Mouse (Mus musculus): ENCODE measurements around the gene Ifna14. TPM values are rescaled to one million over a fixed set of nuclear protein-coding genes. Genes with fewer than 3 reads are reported as not detected.

Gene Ifna14
- not detected for polyA plus RNA-seq (2014; fragmentation: Illumina TruSeq; extraction: RNeasy Lipid Tissue Mini Kit (QIAGEN cat#74804); ENCODE audit: low read depth, low replicate concordance)

GRCm38 (mm10) chr4:88571698-88572097, at the start of gene Ifna14:
Gene Ifna14, minus strand, starts transcription at chr4:88571798.

GRCm38 (mm10) chr4:88603276-88603675, 31.7 kb upstream of the Ifna14 start, which contains the start of gene Ifna12:
Gene Ifna12, minus strand, starts transcription at chr4:88603376.

GRCm38 (mm10) chr4:88592285-88592684, 20.7 kb upstream of the Ifna14 start, which contains the start of gene Ifna9:
Gene Ifna9, minus strand, starts transcription at chr4:88592385.

GRCm38 (mm10) chr4:88558145-88558544, 13.5 kb downstream of the Ifna14 start, which contains the start of gene Ifna15:
Gene Ifna15, minus strand, starts transcription at chr4:88558245.

GRCm38 (mm10) chr4:88522674-88523073, 48.9 kb downstream of the Ifna14 start, which contains the start of gene Ifnb1:
Gene Ifnb1, minus strand, starts transcription at chr4:88522774.

Other genes starting within 250 kb of the Ifna14 start
- gene Hacd4, start 132.9 kb downstream of the Ifna14 start, polyA plus RNA-seq (2014; fragmentation: Illumina TruSeq; extraction: RNeasy Lipid Tissue Mini Kit (QIAGEN cat#74804); ENCODE audit: low read depth, low replicate concordance): 3.7 TPM
- not detected for gene Ifnb1, start 49.0 kb downstream of the Ifna14 start, polyA plus RNA-seq (2014; fragmentation: Illumina TruSeq; extraction: RNeasy Lipid Tissue Mini Kit (QIAGEN cat#74804); ENCODE audit: low read depth, low replicate concordance)
- gene Ifna15, start 13.6 kb downstream of the Ifna14 start, polyA plus RNA-seq (2014; fragmentation: Illumina TruSeq; extraction: RNeasy Lipid Tissue Mini Kit (QIAGEN cat#74804); ENCODE audit: low read depth, low replicate concordance): not detected
- not detected for gene Ifna9, start 20.6 kb upstream of the Ifna14 start, polyA plus RNA-seq (2014; fragmentation: Illumina TruSeq; extraction: RNeasy Lipid Tissue Mini Kit (QIAGEN cat#74804); ENCODE audit: low read depth, low replicate concordance)
- gene Ifna12, start 31.6 kb upstream of the Ifna14 start, polyA plus RNA-seq (2014; fragmentation: Illumina TruSeq; extraction: RNeasy Lipid Tissue Mini Kit (QIAGEN cat#74804); ENCODE audit: low read depth, low replicate concordance): not detected
- not detected for gene C87499, start 62.6 kb upstream of the Ifna14 start, polyA plus RNA-seq (2014; fragmentation: Illumina TruSeq; extraction: RNeasy Lipid Tissue Mini Kit (QIAGEN cat#74804); ENCODE audit: low read depth, low replicate concordance)
- not detected for gene Ifna13, start 72.7 kb upstream of the Ifna14 start, polyA plus RNA-seq (2014; fragmentation: Illumina TruSeq; extraction: RNeasy Lipid Tissue Mini Kit (QIAGEN cat#74804); ENCODE audit: low read depth, low replicate concordance)
- gene Ifna16, start 105.1 kb upstream of the Ifna14 start, polyA plus RNA-seq (2014; fragmentation: Illumina TruSeq; extraction: RNeasy Lipid Tissue Mini Kit (QIAGEN cat#74804); ENCODE audit: low read depth, low replicate concordance): not detected
- not detected for gene Ifna2, start 112.1 kb upstream of the Ifna14 start, polyA plus RNA-seq (2014; fragmentation: Illumina TruSeq; extraction: RNeasy Lipid Tissue Mini Kit (QIAGEN cat#74804); ENCODE audit: low read depth, low replicate concordance)
- not detected for gene Ifnab, start 119.6 kb upstream of the Ifna14 start, polyA plus RNA-seq (2014; fragmentation: Illumina TruSeq; extraction: RNeasy Lipid Tissue Mini Kit (QIAGEN cat#74804); ENCODE audit: low read depth, low replicate concordance)
- not detected for gene Gm26566, start 150.0 kb upstream of the Ifna14 start, polyA plus RNA-seq (2014; fragmentation: Illumina TruSeq; extraction: RNeasy Lipid Tissue Mini Kit (QIAGEN cat#74804); ENCODE audit: low read depth, low replicate concordance)
- gene Klhl9, start 150.7 kb upstream of the Ifna14 start, polyA plus RNA-seq (2014; fragmentation: Illumina TruSeq; extraction: RNeasy Lipid Tissue Mini Kit (QIAGEN cat#74804); ENCODE audit: low read depth, low replicate concordance): 44.7 TPM
- not detected for gene Gm13271, start 183.1 kb upstream of the Ifna14 start, polyA plus RNA-seq (2014; fragmentation: Illumina TruSeq; extraction: RNeasy Lipid Tissue Mini Kit (QIAGEN cat#74804); ENCODE audit: low read depth, low replicate concordance)
- not detected for gene Gm13283, start 188.3 kb upstream of the Ifna14 start, polyA plus RNA-seq (2014; fragmentation: Illumina TruSeq; extraction: RNeasy Lipid Tissue Mini Kit (QIAGEN cat#74804); ENCODE audit: low read depth, low replicate concordance)
- gene Gm13290, start 202.0 kb upstream of the Ifna14 start, polyA plus RNA-seq (2014; fragmentation: Illumina TruSeq; extraction: RNeasy Lipid Tissue Mini Kit (QIAGEN cat#74804); ENCODE audit: low read depth, low replicate concordance): not detected
- not detected for gene Gm13289, start 205.1 kb upstream of the Ifna14 start, polyA plus RNA-seq (2014; fragmentation: Illumina TruSeq; extraction: RNeasy Lipid Tissue Mini Kit (QIAGEN cat#74804); ENCODE audit: low read depth, low replicate concordance)
- not detected for gene Gm13272, start 208.1 kb upstream of the Ifna14 start, polyA plus RNA-seq (2014; fragmentation: Illumina TruSeq; extraction: RNeasy Lipid Tissue Mini Kit (QIAGEN cat#74804); ENCODE audit: low read depth, low replicate concordance)
- gene Ifnz, start 210.3 kb upstream of the Ifna14 start, polyA plus RNA-seq (2014; fragmentation: Illumina TruSeq; extraction: RNeasy Lipid Tissue Mini Kit (QIAGEN cat#74804); ENCODE audit: low read depth, low replicate concordance): not detected
- not detected for gene Gm13276, start 213.9 kb upstream of the Ifna14 start, polyA plus RNA-seq (2014; fragmentation: Illumina TruSeq; extraction: RNeasy Lipid Tissue Mini Kit (QIAGEN cat#74804); ENCODE audit: low read depth, low replicate concordance)
- gene Gm13277, start 216.8 kb upstream of the Ifna14 start, polyA plus RNA-seq (2014; fragmentation: Illumina TruSeq; extraction: RNeasy Lipid Tissue Mini Kit (QIAGEN cat#74804); ENCODE audit: low read depth, low replicate concordance): not detected
- gene Gm13278, start 219.8 kb upstream of the Ifna14 start, polyA plus RNA-seq (2014; fragmentation: Illumina TruSeq; extraction: RNeasy Lipid Tissue Mini Kit (QIAGEN cat#74804); ENCODE audit: low read depth, low replicate concordance): not detected
- not detected for gene Gm13275, start 222.7 kb upstream of the Ifna14 start, polyA plus RNA-seq (2014; fragmentation: Illumina TruSeq; extraction: RNeasy Lipid Tissue Mini Kit (QIAGEN cat#74804); ENCODE audit: low read depth, low replicate concordance)
- gene Gm13279, start 225.6 kb upstream of the Ifna14 start, polyA plus RNA-seq (2014; fragmentation: Illumina TruSeq; extraction: RNeasy Lipid Tissue Mini Kit (QIAGEN cat#74804); ENCODE audit: low read depth, low replicate concordance): not detected
- gene Gm13285, start 227.9 kb upstream of the Ifna14 start, polyA plus RNA-seq (2014; fragmentation: Illumina TruSeq; extraction: RNeasy Lipid Tissue Mini Kit (QIAGEN cat#74804); ENCODE audit: low read depth, low replicate concordance): not detected
- gene Gm13287, start 231.5 kb upstream of the Ifna14 start, polyA plus RNA-seq (2014; fragmentation: Illumina TruSeq; extraction: RNeasy Lipid Tissue Mini Kit (QIAGEN cat#74804); ENCODE audit: low read depth, low replicate concordance): not detected
- gene Gm13288, start 233.7 kb upstream of the Ifna14 start, polyA plus RNA-seq (2014; fragmentation: Illumina TruSeq; extraction: RNeasy Lipid Tissue Mini Kit (QIAGEN cat#74804); ENCODE audit: low read depth, low replicate concordance): not detected
- gene Ifna7, start 244.4 kb upstream of the Ifna14 start, polyA plus RNA-seq (2014; fragmentation: Illumina TruSeq; extraction: RNeasy Lipid Tissue Mini Kit (QIAGEN cat#74804); ENCODE audit: low read depth, low replicate concordance): not detected
- not detected for gene Ifna11, start 248.2 kb upstream of the Ifna14 start, polyA plus RNA-seq (2014; fragmentation: Illumina TruSeq; extraction: RNeasy Lipid Tissue Mini Kit (QIAGEN cat#74804); ENCODE audit: low read depth, low replicate concordance)